Mouse (Mus musculus) limb, embryonic 10.5 days (tissue): Measurements from ENCODE around the gene Nbea. TPM values are rescaled to one million over a fixed set of nuclear protein-coding genes. Genes with fewer than 3 reads are reported as not detected.

Experiments used
- DNase-seq: peaks from one replicate; pipeline ENCODE4 v3.0.0-alpha.2; 2017; ENCODE audit warnings: low spot score
- H3K27ac ChIP-seq: fragments of 300-500 bp; sonication (generic); 2 replicates; pipeline ENCODE4 v1.5.1; 2016; ENCODE audit warnings: mild to moderate bottlenecking
- H3K27me3 ChIP-seq: fragments of 300-500 bp; sonication (generic); 2 replicates; pipeline ENCODE4 v1.6.1; 2016; ENCODE audit warnings: low read depth, mild to moderate bottlenecking; ENCODE audit not compliant: poor library complexity, severe bottlenecking
- H3K36me3 ChIP-seq: fragments of 300-500 bp; sonication (generic); 2 replicates; pipeline ENCODE4 v1.6.1; 2016; ENCODE audit warnings: mild to moderate bottlenecking, moderate library complexity
- H3K4me1 ChIP-seq: fragments of 300-500 bp; sonication (generic); 2 replicates; pipeline ENCODE4 v1.6.1; 2016
- H3K4me3 ChIP-seq: fragments of 300-500 bp; sonication (generic); 2 replicates; pipeline ENCODE4 v1.5.1; 2016; ENCODE audit warnings: mild to moderate bottlenecking, moderate library complexity
- H3K9me3 ChIP-seq: fragments of 300-500 bp; sonication (generic); replicated peaks from 2 replicates; pipeline ENCODE4 v1.6.1; 2016; ENCODE audit warnings: mild to moderate bottlenecking
- WGBS: fragments of 180-500 bp; shearing (Covaris S2); methylation state at CpG from one replicate; pipeline ENCODE4 v1.1.7; 2016; 5-methylcytosine and 5-hydroxymethylcytosine counted together
- polyA plus RNA-seq: library from polyadenylated mRNA; unstranded; fragments of >200 nt; fragmentation: Nextera tagmentation; extraction: Ambion mirVana; gene quantifications from 2 replicates; pipeline ENCODE4 v1.2.1, GENCODE M21; 2016

Gene Nbea
- polyA plus RNA-seq, 1 experiment from 2014 or later: 19.7 TPM

GRCm38 (mm10) chr3:55785266-55785980 lies 398.1 kb downstream of the Nbea start:
- WGBS: 42% methylated on average over 4 of the region's 4 CpGs
- H3K27ac ChIP-seq: peak overlapping the region; percentile 96
- peak overlapping the region; percentile 67 for H3K4me3 ChIP-seq
- H3K4me1 ChIP-seq: peaks cover 43% of the 10 kb centered on the region
- no peaks in the 10 kb centered on the region for H3K9me3 ChIP-seq
- DNase-seq: no peak
- peaks cover 26% of the 10 kb centered on the region for H3K27me3 ChIP-seq
- no peaks in the 10 kb centered on the region for H3K36me3 ChIP-seq

DNA sequence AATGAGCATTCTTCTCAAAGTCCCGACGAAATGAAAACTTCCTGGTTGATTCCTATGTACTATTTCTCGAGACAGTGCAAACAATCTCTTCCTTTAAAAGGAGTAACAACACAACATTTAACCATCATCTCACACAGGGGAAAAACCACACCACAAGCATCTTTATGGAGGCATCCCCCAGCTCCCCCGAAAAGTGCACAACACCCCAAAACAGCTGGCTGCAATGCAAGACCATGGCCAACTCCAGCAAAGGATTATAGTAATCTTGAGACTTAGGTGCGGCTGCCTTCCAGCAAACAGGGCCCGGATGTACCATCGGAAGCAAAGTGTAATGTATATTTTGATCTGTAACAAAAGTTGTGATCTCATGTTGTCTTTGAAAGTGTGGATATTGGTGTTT lies 399.4 kb downstream of the Nbea start:
- H3K9me3 ChIP-seq: no peaks in the 10 kb centered on the region

DNA sequence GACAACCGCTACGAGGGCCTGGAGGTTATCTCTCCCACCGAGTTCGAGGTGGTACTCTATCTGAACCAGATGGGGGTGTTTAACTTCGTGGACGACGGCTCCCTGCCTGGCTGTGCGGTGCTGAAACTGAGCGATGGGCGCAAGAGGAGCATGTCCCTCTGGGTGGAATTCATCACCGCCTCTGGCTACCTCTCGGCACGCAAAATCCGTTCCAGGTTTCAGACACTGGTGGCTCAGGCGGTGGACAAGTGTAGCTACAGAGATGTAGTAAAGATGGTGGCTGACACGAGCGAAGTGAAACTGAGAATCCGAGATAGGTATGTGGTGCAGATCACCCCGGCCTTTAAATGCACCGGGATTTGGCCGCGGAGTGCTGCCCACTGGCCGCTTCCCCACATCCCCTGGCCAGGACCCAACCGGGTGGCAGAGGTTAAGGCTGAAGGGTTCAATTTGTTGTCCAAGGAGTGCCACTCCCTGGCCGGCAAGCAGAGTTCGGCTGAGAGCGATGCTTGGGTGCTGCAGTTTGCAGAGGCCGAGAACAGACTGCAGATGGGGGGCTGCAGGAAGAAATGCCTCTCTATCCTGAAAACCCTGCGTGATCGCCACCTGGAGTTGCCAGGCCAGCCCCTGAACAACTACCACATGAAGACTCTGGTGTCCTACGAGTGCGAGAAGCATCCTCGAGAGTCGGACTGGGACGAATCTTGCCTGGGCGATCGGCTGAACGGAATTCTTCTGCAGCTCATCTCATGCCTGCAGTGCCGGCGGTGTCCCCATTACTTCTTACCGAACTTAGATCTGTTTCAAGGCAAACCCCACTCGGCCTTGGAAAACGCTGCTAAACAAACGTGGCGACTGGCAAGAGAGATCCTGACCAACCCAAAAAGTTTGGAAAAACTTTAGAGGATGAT lies 400.1 kb downstream of the Nbea start:
- DNase-seq: peak; percentile 76
- Histone ChIP-seq H3K27ac (peak overlapping the region; percentile 96), H3K36me3 (no peaks in the 10 kb centered on the region), H3K4me3 (peak overlapping the region; percentile 67), H3K4me1 (peaks cover 36% of the 10 kb centered on the region), H3K27me3 (peaks cover 45% of the 10 kb centered on the region), H3K9me3 (no peaks in the 10 kb centered on the region)
- WGBS: under 1% methylated on average over 45 of the region's 45 CpGs

More for the DNA sequence above, 399.4 kb downstream of the Nbea start:
- H3K36me3 ChIP-seq: no peaks in the 10 kb centered on the region
- peak overlapping the region; percentile 67 for H3K4me3 ChIP-seq
- peaks cover 40% of the 10 kb centered on the region for H3K4me1 ChIP-seq
- peak overlapping the region; percentile 96 for H3K27ac ChIP-seq
- DNase-seq: peak; percentile 62
- peaks cover 39% of the 10 kb centered on the region for H3K27me3 ChIP-seq
- 2% methylated on average over 7 of the region's 7 CpGs for WGBS

DNA sequence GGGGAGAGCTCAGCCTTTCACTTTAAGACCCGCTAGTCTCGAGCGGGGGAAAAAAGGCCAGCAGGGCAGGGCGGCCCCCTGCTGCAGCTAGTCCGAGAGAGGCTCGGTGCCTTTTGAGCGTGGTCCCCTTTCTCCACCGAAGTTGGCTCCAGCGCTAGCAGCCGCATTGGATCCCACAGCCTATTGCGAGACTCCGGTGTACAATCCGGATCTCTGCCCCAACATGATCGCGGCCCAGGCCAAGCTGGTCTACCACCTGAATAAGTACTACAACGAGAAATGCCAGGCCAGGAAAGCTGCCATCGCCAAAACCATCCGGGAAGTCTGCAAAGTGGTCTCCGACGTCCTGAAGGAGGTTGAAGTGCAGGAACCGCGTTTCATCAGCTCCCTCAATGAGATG lies 400.7 kb downstream of the Nbea start:
- WGBS: under 1% methylated on average over 22 of the region's 22 CpGs
- Histone ChIP-seq H3K9me3 (no peaks in the 10 kb centered on the region), H3K36me3 (no peaks in the 10 kb centered on the region), H3K4me1 (peaks cover 32% of the 10 kb centered on the region), H3K4me3 (peak overlapping the region; percentile 67), H3K27me3 (peaks cover 51% of the 10 kb centered on the region), H3K27ac (peak overlapping the region; percentile 96)
- no peak for DNase-seq

DNA sequence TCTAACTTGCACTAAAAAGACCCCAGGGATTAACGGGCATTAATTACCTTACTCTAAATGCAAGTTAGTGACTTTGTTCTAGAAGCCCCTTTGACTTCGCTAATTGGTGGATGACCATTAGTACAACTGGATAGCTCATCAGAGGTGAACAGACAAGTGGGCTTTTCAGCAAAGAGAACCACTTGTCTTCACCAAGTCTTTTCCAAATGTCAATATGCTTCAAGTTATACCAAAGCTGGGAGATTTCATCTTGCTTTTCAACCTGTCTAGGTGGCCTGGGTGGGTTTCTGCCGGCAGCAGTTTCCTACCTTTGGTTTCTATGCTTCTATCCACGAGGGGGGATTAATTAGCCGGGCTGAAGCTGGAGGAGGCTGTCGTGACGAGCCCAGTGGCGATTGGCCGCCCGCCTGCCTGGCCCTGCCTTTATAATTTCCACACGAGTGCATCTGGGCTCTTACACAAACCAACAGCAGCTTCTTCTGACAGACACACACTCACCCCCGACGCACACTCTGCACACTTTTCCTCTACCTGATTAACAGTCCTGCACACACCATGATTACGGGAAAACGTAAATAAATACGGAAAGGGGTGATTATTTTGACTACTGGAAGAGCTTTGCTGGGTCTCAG lies 401.3 kb downstream of the Nbea start, which contains the start of gene Mab21l1:
TSS of gene Mab21l1 (plus strand) at position 455 of the 632 bp plus-strand sequence.
- WGBS: under 1% methylated on average over 16 of the region's 16 CpGs
- peak within 1 kb of the TSS; percentile 67 for H3K4me3 ChIP-seq
- DNase-seq: peak; percentile 74
- peaks cover 55% of the 10 kb centered on the region for H3K27me3 ChIP-seq
- H3K36me3 ChIP-seq: no peaks in the 10 kb centered on the region
- peak within 1 kb of the TSS; percentile 96 for H3K27ac ChIP-seq
- H3K4me1 ChIP-seq: peaks cover 32% of the 10 kb centered on the region
- H3K9me3 ChIP-seq: no peaks in the 10 kb centered on the region

DNA sequence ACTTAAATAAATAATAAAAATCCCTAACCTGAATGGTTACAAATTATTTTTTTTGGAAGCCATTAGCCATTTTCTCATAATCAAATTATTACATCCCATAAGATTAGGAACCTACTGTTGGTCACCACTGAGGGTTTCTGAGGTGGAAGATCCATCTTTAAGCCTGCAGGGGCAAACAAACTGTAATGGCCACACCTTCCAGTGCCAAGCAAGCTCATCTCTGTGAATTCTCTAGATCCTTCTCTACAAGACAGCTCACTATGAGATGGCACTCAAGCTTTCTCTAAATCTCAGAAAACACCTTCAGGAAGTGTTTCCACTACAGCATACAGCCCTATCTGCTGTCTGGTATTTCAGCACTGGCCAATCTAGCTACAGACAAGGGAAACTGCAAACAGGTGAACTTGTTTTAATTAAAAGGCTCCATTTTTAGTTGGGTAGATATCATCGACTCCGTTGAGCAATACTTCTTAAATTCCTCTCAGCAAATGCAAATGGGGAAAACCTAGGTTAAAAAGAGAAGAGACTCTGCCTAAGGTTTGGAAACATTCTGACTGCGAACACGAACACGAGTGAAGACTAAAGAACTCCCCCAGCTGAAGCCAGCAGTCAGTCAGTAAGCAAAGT lies 402.0 kb downstream of the Nbea start:
- no peaks in the 10 kb centered on the region for H3K36me3 ChIP-seq
- H3K27me3 ChIP-seq: peaks cover 55% of the 10 kb centered on the region
- H3K9me3 ChIP-seq: no peaks in the 10 kb centered on the region
- H3K27ac ChIP-seq: peak overlapping the region; percentile 96; the same call in 1 of the 2 replicates
- H3K4me3 ChIP-seq: peak overlapping the region; percentile 67
- H3K4me1 ChIP-seq: peaks cover 32% of the 10 kb centered on the region
- no peak for DNase-seq
- WGBS: 8% methylated on average over 5 of the region's 5 CpGs

- Histone ChIP-seq H3K9me3 (no peaks in the 10 kb centered on the region), H3K4me3 (peak overlapping the region; percentile 49), H3K27ac (peak overlapping the region; percentile 73), H3K36me3 (no peaks in the 10 kb centered on the region), H3K4me1 (peaks cover 29% of the 10 kb centered on the region), H3K27me3 (peaks cover 48% of the 10 kb centered on the region)
- under 1% methylated on average over 53 of the region's 53 CpGs for WGBS
- peak; percentile 76 for DNase-seq
Measured at GRCm38 (mm10) chr3:55780120-55781070, 403.1 kb downstream of the Nbea start.

DNA sequence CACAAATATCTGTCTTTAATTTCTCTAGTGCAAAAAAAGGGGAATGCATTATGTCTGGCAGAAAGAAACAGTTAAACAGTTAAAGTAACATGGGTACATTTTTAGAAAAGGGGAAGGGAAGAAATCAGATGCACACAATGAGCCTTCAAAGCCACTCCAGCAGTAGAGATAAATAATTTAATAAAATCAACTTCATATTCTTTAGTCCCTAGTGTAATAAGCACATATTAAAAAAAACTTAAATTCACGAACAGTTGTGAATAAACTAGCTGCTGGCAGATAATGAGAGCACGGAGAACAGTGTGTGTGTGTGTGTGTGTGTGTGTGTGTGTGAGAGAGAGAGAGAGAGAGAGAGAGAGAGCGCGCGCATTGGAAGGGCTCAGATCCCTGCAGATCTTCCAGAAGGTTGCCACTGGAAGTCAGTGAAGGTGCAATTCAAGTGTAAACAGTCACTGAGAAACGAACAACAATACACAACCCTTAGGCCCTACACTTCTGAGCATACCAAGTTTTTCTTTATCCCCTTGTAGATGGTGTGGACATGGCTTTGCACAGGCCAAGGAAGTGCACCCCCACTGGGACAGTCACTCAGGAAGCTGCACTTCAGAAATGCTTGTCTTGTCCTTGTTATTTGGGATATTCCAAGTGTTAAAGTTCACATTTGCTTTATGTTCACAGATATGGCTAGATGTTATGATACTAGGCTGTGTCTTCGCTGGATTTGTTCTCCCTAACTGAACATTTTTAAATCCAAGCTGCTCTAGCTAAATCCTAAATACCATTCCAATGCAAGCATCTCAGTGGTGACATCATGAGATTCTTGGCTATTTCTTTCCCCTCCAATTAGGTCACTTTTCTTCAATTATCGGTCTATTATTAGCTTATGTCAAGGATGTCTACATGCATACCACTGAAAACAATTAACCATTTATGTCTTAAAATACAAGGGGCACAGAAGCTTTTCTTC lies 404.5 kb downstream of the Nbea start:
- peaks cover 48% of the 10 kb centered on the region for H3K27me3 ChIP-seq
- no peaks in the 10 kb centered on the region for H3K36me3 ChIP-seq
- H3K27ac ChIP-seq: no peak overlapping the region
- no peak overlapping the region for H3K4me3 ChIP-seq
- H3K4me1 ChIP-seq: peaks cover 33% of the 10 kb centered on the region
- no peaks in the 10 kb centered on the region for H3K9me3 ChIP-seq
- no peak for DNase-seq
- 30% methylated on average over 8 of the region's 8 CpGs for WGBS

GRCm38 (mm10) chr3:55777501-55777900 lies 406.0 kb downstream of the Nbea start:
- H3K9me3 ChIP-seq: no peaks in the 10 kb centered on the region
- DNase-seq: no peak
- no peak overlapping the region for H3K4me3 ChIP-seq
- peaks cover 34% of the 10 kb centered on the region for H3K4me1 ChIP-seq
- 69% methylated on average over 4 of the region's 4 CpGs for WGBS
- peaks cover 48% of the 10 kb centered on the region for H3K27me3 ChIP-seq
- H3K36me3 ChIP-seq: no peaks in the 10 kb centered on the region
- no peak overlapping the region for H3K27ac ChIP-seq

DNA sequence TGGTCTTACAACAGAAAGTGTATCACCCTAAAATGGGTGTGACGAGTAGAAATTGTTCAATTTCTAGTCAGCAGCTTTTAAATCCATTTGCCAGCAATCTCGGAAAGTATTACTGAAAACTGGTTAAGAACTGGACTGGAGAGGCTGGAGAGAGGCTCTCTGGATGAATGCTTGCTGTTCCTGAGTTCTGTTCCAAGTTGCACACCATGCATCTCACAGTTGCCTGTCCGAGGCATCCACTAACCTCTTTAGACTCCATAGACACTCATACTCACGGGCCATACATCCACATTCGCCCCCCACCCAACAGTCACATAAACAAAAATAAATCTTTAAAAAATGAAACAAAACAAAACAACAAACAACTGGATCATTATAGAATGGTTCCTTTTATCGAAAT lies 407.7 kb downstream of the Nbea start:
- Histone ChIP-seq H3K36me3 (peaks cover 3% of the 10 kb centered on the region; the same call in 1 of the 2 replicates), H3K9me3 (no peaks in the 10 kb centered on the region), H3K27me3 (peaks cover 32% of the 10 kb centered on the region), H3K27ac (no peak overlapping the region), H3K4me3 (no peak overlapping the region), H3K4me1 (peaks cover 18% of the 10 kb centered on the region)
- no peak for DNase-seq
- WGBS: 87% methylated on average over 6 of the region's 6 CpGs

DNA sequence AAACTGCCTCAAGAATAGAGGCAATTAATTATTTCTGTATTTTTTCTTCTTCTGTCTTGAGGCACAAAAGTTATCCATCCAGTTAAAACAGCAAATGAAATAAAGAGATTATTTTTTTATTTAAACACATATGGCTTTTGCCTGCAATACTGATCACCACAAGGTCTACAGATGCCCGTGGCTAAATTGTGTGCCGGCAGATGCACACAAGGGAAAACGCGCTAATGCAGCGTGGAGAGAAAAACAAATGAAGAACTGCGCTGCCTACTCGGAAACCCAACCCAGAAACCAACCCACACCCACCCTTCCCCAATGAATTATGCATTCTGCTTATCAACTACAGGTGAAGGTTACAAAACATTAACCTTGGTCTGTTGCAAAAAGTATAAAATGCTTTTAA lies 408.3 kb downstream of the Nbea start:
- peaks cover 27% of the 10 kb centered on the region for H3K27me3 ChIP-seq
- no peak for DNase-seq
- H3K4me3 ChIP-seq: no peak overlapping the region

More for the DNA sequence above, 408.3 kb downstream of the Nbea start:
- Histone ChIP-seq H3K36me3 (peaks cover 3% of the 10 kb centered on the region; the same call in 1 of the 2 replicates), H3K4me1 (peaks cover 13% of the 10 kb centered on the region), H3K27ac (no peak overlapping the region), H3K9me3 (no peaks in the 10 kb centered on the region)
- 69% methylated on average over 7 of the region's 7 CpGs for WGBS
